ENCODE assay signal across 9 mouse cellular contexts in the genomic region with DNA sequence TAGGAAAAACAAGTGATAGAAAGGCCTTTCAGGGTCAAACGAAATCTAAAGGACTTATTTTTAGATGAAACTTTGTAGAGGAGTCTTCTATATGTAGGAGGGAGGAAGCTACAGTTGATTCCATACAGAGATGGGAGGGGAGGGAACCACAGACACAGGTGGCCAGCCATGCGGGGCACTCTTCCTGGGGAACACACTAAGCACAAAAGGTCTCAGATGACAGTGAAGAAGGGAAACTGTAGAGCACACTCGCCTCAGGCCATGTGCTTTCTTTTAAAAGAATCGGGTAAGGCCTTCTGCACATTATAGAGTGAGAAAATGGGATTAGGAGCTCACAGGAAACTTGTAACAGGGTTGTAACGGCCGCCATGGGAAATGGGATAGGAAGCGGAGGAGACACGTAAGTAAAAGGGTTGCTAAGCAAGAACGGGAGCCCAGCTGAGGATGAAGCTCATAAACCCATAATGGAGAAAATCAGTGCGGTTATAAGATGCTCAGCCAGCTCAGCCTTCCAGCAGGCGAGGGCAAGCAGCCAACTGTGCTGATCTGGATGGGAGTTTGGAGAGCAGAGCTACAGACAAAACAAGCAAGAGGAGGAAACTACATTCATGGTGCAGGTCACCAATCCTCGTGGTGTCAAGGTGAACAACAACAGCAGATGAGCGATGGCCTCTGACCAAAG.
DNase-seq lines count a peak whose midpoint lies in the region; ATAC-seq and TF ChIP-seq lines count a peak whose summit lies in the region.
"Had no signal": no experiment of that assay in that cellular context is flagged by ENCODE, and none has a peak within 500 bp of the region (broad histone marks: within the 10 kb centered on the region; RNA-seq: fewer than 3 reads in every experiment).

No protein-coding gene starts in this region.

- peak overlapping the region; percentile 9; the same call in 1 of the 2 replicates for H3K27ac ChIP-seq in forebrain, postnatal 0 days (ENCODE audit: low read depth, low read length)
- no peak overlapping the region for H3K27ac ChIP-seq in forebrain, embryonic 10.5 days

- no peak overlapping the region for H3K9ac ChIP-seq in forebrain, postnatal 0 days

- H3K4me2 ChIP-seq in forebrain, postnatal 0 days (ENCODE audit: low read depth), result no peak overlapping the region

- no peak overlapping the region for H3K4me3 ChIP-seq in forebrain, postnatal 0 days (ENCODE audit: low read depth, low read length)
- no peak overlapping the region for H3K4me3 ChIP-seq in forebrain, embryonic 10.5 days

- DNase-seq in forebrain, postnatal 0 days, result peak; percentile 59
- DNase-seq in forebrain, embryonic 10.5 days (ENCODE audit: extremely low spot score, low spot score), result no peak
- peak; percentile 27 for DNase-seq in MN1 (ENCODE audit: low spot score)
- DNase-seq in cerebellum, postnatal 36 days, result peak; percentile 85 to 86
- DNase-seq in layer of hippocampus, adult 8-10 months (ENCODE audit: low spot score in 2 of 2), result peak; percentile 64 to 73
- DNase-seq in ovary, postnatal 36 days (ENCODE audit: low spot score), result peak; percentile 74
- DNase-seq in thymus, postnatal 0 days (ENCODE audit: low spot score), result no peak
- no peak for DNase-seq in thymus, postnatal 10 days (ENCODE audit: low spot score in 2 of 2)

- TF ChIP-seq CTCF in forebrain, postnatal 0 days (IDR thresholded peaks at IDR 0.05; ENCODE audit: low read depth), result no peak

- no peaks in the 10 kb centered on the region for H3K27me3 ChIP-seq in forebrain, postnatal 0 days (ENCODE audit: insufficient read depth, low read length)
- no peaks in the 10 kb centered on the region for H3K27me3 ChIP-seq in forebrain, embryonic 10.5 days (ENCODE audit: poor library complexity, severe bottlenecking)
- H3K27me3 ChIP-seq: CH12.LX had no signal

- no peaks in the 10 kb centered on the region for H3K36me3 ChIP-seq in forebrain, postnatal 0 days (ENCODE audit: insufficient read depth)
- H3K36me3 ChIP-seq in forebrain, embryonic 10.5 days (replicated peaks), result no peaks in the 10 kb centered on the region

- ATAC-seq in forebrain, postnatal 0 days, result 0 out of 2 replicates have a peak, but pooled peaks have one; percentile 20

- H3K4me1 ChIP-seq in forebrain, postnatal 0 days (ENCODE audit: insufficient read depth), result 0 out of 2 replicates have a peak, but pooled peaks cover 14% of the 10 kb centered on the region
- H3K4me1 ChIP-seq in forebrain, embryonic 10.5 days, result no peaks in the 10 kb centered on the region

- 49% methylated on average over 13 of the region's 13 CpGs for WGBS in forebrain, postnatal 0 days
- 69% methylated on average over 13 of the region's 13 CpGs for WGBS in forebrain, embryonic 10.5 days

- H3K9me3 ChIP-seq in forebrain, postnatal 0 days (ENCODE audit: low read length), result no peaks in the 10 kb centered on the region
- no peaks in the 10 kb centered on the region; the same call in 1 of the 2 replicates for H3K9me3 ChIP-seq in forebrain, embryonic 10.5 days

Comparison
In these comparisons a context has a peak if more than half of its experiments do, and no peak if none do; other contexts are left out.
1. DNase-seq: peak in forebrain, postnatal 0 days (single experiment), MN1 (single experiment), cerebellum, postnatal 36 days (2 of 2), layer of hippocampus, adult 8-10 months (2 of 2) and ovary, postnatal 36 days (single experiment); none in forebrain, embryonic 10.5 days (single experiment), thymus, postnatal 0 days (single experiment) and thymus, postnatal 10 days (0 of 2).